Mouse (Mus musculus) gastrocnemius, adult 8-10 months (tissue): ENCODE results near the gene Snx1. TPM values are rescaled to one million over a fixed set of nuclear protein-coding genes. Genes with fewer than 3 reads are reported as not detected.

Experiments used
- DNase-seq, 2 experiments: peaks; one replicate each; pipeline ENCODE4 v3.0.0; 2022; ENCODE audit warnings: low spot score in 2 of 2
- total RNA-seq, 4 experiments: library from RNA; stranded (reverse); gene quantifications; 2 replicates each; pipeline ENCODE4 v1.2.4; 2022

Snx1 gene
- total RNA-seq, 4 experiments from 2014 or later: 9.0 to 11.0 (median 10.5) TPM

- DNase-seq: no peak
Observed at GRCm38 (mm10) chr9:66127193-66127546, 783 bp upstream of the Snx1 start.

GRCm38 (mm10) chr9:66125543-66126455, 588 bp downstream of the Snx1 start:
- no peak for DNase-seq

- DNase-seq: peak; percentile 97 to 98
Observed at GRCm38 (mm10) chr9:66124681-66125542, 1.5 kb downstream of the Snx1 start.

- peak in 1 of 2 experiments; percentile 12 for DNase-seq
Observed at GRCm38 (mm10) chr9:66124111-66124531, 2.3 kb downstream of the Snx1 start.

GRCm38 (mm10) chr9:66123648-66124047, 2.7 kb downstream of the Snx1 start:
- no peak for DNase-seq

GRCm38 (mm10) chr9:66121421-66121820, 5.0 kb downstream of the Snx1 start:
- no peak for DNase-seq

- no peak for DNase-seq
Observed at GRCm38 (mm10) chr9:66120945-66121344, 5.4 kb downstream of the Snx1 start.

GRCm38 (mm10) chr9:66120106-66120505, 6.3 kb downstream of the Snx1 start:
- DNase-seq: no peak

GRCm38 (mm10) chr9:66119498-66119897, 6.9 kb downstream of the Snx1 start:
- DNase-seq: no peak

GRCm38 (mm10) chr9:66116890-66117289, 9.5 kb downstream of the Snx1 start:
- no peak for DNase-seq

- DNase-seq: no peak
Observed at GRCm38 (mm10) chr9:66114341-66114740, 12.0 kb downstream of the Snx1 start.

GRCm38 (mm10) chr9:66110611-66111379, 15.6 kb downstream of the Snx1 start:
- DNase-seq: no peak

GRCm38 (mm10) chr9:66110126-66110525, 16.3 kb downstream of the Snx1 start:
- DNase-seq: no peak

GRCm38 (mm10) chr9:66109574-66109973, 16.8 kb downstream of the Snx1 start:
- no peak for DNase-seq

- DNase-seq: no peak
Observed at GRCm38 (mm10) chr9:66105168-66105567, 21.2 kb downstream of the Snx1 start.

- DNase-seq: no peak
Observed at GRCm38 (mm10) chr9:66104601-66105000, 21.8 kb downstream of the Snx1 start.

- DNase-seq: no peak
Observed at GRCm38 (mm10) chr9:66102668-66103067, 23.7 kb downstream of the Snx1 start.

GRCm38 (mm10) chr9:66101577-66101976, 24.8 kb downstream of the Snx1 start:
- DNase-seq: no peak

GRCm38 (mm10) chr9:66092664-66093063, 33.7 kb downstream of the Snx1 start:
- no peak for DNase-seq

GRCm38 (mm10) chr9:66091327-66092231, 34.8 kb downstream of the Snx1 start:
- no peak for DNase-seq
